Mouse (Mus musculus): ENCODE results near the gene Nf2.

GRCm38 (mm10) chr11:4736355-4736754, 113.0 kb downstream of the Nf2 start:
- TF ChIP-seq CTCF (IDR thresholded peaks at IDR 0.05; ENCODE audit: extremely low read depth, insufficient read depth, insufficient read length, insufficient replicate concordance) (no peak), POLR2A (IDR thresholded peaks at IDR 0.05; ENCODE audit: low read depth, low read length) (no peak)
